Mouse (Mus musculus) CH12.LX (cell line): ENCODE results near the gene Pdrg1.

Source experiments
- CHD1 ChIP-seq: IDR thresholded peaks from 2 replicates; pipeline ENCODE4 v1.6.1; 2012; ENCODE audit warnings: low read depth, low read length, improper control_type of control experiment, inconsistent platforms
- EP300 ChIP-seq: IDR thresholded peaks from 2 replicates; pipeline ENCODE4 v1.6.1; 2011; ENCODE audit warnings: low read length, improper control_type of control experiment
- MAFK ChIP-seq: IDR thresholded peaks from 2 replicates; pipeline ENCODE4 v1.6.1; 2011; ENCODE audit warnings: low read length, improper control_type of control experiment; ENCODE audit not compliant: insufficient replicate concordance
- POLR2A ChIP-seq: IDR thresholded peaks from 2 replicates; pipeline ENCODE4 v1.6.1; 2011; ENCODE audit warnings: low read depth, mild to moderate bottlenecking, improper control_type of control experiment, low read length

GRCm38 (mm10) chr2:152962091-152962793 lies 53.0 kb downstream of the Pdrg1 start, which contains the start of gene Ttll9:
- no peak for TF ChIP-seq MAFK
- no peak for TF ChIP-seq CHD1
- TF ChIP-seq EP300, result no peak
- TF ChIP-seq POLR2A, result no peak
